Mouse (Mus musculus): ENCODE data around the gene Itpr1.

Itpr1 gene

DNA sequence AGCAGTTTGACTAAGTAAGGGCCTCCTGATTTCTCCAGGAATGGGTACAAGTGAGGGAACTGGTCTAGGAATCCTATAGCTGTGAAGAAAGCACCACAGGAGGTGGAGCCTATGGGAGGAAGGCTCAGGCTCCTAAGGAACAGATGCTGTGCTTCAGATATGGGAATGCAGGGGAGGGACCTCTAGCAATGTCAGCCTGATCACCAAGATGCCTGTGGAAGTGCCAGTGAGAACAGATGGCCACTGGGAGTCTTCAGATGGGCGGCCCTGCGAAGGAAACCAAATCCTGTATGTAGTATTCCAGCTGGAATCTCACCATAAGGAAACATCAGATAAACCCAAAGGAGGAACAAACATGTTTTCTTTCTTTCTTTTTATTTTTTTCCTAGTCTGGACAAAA, 108.8 kb downstream of the Itpr1 start:
- no peak for DNase-seq (ENCODE audit: low spot score in 2 of 2)

DNA sequence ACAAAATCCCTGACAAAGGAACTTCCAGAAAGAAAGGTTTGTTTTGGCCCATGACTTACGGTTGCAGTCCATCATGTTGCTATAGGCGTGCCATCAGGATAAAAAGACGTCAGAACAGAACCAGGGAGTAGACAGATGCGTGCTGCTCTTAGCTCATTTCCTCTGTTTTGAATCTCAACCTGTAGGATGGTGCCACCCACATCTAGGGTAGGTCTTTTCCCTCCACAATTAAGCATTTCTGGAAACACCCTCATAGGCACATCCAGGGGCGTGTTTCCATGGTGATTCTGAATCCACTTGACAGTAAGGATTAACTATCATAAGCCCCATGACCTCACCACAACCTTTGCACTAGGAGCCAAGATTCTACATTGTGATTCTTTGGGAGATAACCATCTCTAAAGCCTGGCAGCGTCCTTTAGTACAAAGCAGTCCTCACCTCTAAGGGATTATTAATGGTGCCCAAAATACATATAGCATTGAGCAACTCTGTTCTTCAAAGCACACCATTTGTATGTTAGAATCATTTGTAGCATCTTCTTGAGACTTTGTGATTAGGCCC, 111.6 kb downstream of the Itpr1 start:
- no peak for DNase-seq (ENCODE audit: low spot score in 2 of 2)

DNA sequence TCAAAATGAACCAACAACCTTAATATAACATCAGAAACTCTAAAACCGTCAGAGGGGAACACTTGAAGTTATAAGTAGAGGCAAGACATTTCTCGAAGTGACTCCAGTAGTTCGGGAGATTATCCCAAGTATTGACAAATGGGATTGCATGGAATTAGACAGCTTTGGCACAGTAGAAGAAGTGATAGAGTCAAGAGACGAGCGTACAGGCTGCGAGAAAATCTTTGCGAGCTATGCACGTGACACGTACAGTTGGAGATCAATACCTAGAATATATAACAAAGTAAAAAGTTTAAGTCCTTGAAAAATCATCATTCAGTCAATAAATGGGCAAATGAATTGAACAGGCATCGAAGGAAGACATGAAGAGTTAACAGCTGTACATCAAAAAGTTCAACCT, 112.5 kb downstream of the Itpr1 start:
- no peak for DNase-seq (ENCODE audit: low spot score in 2 of 2)

DNA sequence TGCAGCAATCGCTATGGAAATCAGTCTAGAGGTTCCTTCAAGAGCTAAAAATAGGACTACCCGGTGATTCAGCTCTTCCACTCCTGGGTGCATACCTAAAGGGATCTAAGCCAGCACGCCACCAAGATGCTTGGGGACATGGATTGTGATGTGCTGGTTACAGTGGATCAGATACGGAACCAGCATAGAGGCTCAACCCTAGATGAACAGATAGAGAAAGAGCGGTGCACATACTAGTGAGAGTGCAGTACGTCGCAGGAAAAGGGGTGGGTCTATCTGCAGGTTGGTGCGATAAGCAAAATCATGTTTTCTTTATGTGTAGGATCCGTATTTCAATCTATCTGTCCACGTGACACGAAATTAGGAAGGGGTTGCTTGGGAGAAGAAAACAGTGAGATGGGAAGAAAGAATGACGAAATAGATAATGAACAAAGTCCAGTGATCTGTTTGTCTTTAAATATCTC, 113.1 kb downstream of the Itpr1 start:
- no peak for DNase-seq (ENCODE audit: low spot score in 2 of 2)

GRCm38 (mm10) chr6:108326751-108327161, 113.9 kb downstream of the Itpr1 start:
- peak in 1 of 2 experiments; percentile 34 for DNase-seq (ENCODE audit: low spot score in 2 of 2)

DNA sequence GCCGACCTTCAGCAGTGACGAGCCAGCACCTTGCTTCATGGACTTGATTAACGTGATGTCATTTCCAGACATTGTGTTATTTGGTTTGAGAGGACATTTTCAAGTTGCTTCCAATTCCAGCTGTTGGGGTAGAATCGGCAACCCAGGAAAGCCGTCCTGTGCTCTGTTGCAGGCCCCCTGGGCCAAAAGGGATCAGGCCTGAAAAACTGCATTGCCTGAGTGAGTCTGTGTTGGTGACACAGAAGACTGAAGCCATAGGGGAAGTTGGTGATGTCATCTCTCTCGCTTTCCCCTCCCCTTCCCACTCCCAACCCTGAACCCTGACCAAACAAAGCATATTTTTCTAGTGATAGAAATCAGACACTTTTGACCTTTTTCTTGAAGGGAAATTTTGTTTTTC, 114.7 kb downstream of the Itpr1 start:
- no peak for DNase-seq (ENCODE audit: low spot score in 2 of 2)

- no peak for DNase-seq (ENCODE audit: low spot score in 2 of 2)
Observed at GRCm38 (mm10) chr6:108328296-108328695, 115.4 kb downstream of the Itpr1 start.

GRCm38 (mm10) chr6:108330461-108330860, 117.6 kb downstream of the Itpr1 start:
- DNase-seq (ENCODE audit: low spot score in 2 of 2): no peak

DNA sequence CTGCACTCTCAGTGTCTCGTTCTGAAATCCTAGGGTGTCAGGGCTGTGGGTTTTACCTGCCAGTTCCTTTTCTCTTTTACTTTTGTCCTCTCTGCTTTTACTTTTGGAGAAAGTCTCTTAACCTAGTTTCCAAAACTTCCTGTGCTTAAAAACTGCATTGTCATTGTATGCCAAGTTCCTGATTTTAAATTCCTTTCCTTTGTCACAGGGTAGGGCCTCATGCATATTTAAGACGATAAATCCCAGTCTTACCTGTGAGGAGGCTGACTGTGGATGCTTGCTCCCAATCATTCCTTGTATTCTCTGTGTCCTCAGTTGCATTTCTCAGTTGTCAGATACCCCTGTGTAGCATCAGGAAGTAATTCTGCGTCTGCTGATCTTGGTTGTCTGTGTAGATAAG, 118.4 kb downstream of the Itpr1 start:
- DNase-seq (ENCODE audit: low spot score in 2 of 2): no peak

- DNase-seq (ENCODE audit: low spot score in 2 of 2): no peak
Observed at GRCm38 (mm10) chr6:108334059-108334458, 121.2 kb downstream of the Itpr1 start.

GRCm38 (mm10) chr6:108335202-108335823, 122.4 kb downstream of the Itpr1 start:
- no peak for DNase-seq (ENCODE audit: low spot score in 2 of 2)

DNA sequence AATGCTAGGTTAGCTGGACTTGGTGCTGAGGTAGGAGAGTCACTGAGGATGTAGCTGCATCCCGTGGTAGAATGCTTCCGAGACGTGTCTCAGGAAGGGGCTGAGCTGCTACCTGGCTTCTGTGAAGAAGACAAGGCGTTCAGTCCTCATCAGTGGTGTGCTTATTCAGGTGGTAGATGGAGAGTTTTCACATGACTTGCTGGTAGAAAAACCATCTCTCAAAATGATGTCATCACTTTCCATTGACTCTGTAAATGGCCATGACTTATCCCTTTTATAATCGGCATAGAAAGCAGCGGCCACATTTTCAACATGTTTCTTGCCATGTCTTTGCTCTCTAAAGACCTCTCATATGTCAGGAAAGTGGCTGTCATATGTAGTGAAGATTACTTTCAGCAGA, 123.6 kb downstream of the Itpr1 start:
- DNase-seq (ENCODE audit: low spot score in 2 of 2): no peak

- no peak for DNase-seq (ENCODE audit: low spot score in 2 of 2)
Observed at GRCm38 (mm10) chr6:108337289-108337688, 124.4 kb downstream of the Itpr1 start.

DNA sequence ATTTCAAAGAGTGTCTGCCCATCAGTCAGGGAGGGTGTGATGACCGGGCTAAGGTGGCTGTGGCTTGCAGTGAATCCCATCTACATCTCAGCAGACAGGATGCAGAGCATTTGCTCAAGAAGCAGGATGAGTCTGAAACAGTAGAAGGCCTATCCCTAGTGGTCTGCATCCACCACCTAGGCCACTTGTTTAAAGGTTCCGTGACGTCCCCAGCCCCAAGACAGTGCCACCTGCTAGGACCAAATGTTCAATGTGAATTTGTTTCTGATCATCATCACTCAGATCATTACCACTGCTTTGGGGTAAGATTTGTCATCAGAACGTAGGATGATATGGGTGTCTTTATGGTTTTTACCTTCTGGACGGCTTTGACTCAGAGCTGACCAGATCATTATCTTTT, 125.5 kb downstream of the Itpr1 start:
- DNase-seq (ENCODE audit: low spot score in 2 of 2): no peak

GRCm38 (mm10) chr6:108342989-108343388, 130.1 kb downstream of the Itpr1 start:
- DNase-seq (ENCODE audit: low spot score in 2 of 2): no peak

DNA sequence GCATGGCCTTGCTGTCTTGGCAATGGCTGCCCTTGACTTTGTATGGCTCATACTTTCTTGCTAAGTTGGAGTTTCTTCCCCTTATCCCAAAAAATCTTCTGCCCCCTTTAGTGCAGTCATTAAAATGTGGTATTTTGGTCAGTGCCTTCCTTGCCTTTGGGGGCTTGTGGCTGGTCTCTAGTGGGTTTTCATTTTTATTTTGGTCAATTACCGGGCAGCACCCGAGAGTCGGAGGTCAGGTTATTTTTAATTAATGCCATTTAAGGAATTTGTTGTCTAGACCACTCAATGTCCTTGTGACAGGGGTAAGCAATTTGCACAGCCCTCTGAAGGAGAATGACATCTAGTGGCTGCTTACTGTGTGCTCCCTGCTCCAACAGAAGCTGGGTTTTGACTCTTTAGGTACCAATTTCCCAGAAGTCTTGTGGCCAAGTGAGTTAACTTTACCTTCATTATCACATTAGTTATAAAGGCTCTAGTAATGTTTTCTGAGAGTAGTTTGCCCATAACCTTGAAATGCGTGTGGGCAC, 130.9 kb downstream of the Itpr1 start:
- DNase-seq (ENCODE audit: low spot score in 2 of 2): no peak

DNA sequence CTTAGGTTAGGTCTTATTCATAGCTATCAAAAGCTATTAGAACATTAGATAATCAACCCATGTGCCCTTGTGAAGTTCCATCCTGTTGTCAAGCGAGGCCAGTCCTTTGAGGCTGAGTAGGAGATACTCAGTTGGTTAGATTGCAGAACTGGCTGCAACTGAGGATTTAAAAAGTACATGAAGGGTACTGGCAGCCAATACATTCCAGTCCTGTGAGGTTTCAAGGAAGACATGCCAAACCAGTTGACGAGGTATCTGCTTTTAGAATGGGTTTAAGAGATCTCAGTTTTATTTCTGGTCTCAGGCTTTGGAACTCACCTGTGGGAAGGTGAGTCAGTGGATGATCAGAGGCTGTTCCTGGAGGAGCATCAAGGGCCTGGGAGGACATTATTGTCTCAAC, 137.9 kb downstream of the Itpr1 start:
- DNase-seq (ENCODE audit: low spot score in 2 of 2): no peak

DNA sequence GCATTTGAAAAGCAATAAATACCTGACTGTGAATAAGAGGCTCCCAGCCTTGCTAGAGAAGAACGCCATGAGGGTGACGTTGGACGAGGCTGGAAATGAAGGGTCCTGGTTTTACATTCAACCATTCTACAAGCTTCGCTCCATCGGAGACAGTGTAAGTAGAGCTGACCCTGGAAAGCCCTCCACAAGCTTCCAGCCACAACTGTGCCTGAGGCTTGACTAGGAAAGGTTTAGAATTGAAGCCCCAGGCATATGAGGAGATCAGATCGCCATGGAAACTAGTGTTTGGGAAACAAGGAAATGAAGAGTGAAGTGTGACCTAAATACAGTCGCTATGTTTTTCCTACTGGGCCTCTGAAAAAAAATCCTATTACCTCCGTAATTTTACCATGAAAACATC, 139.1 kb downstream of the Itpr1 start:
- DNase-seq (ENCODE audit: low spot score in 2 of 2): no peak

GRCm38 (mm10) chr6:108367412-108367811, 154.5 kb downstream of the Itpr1 start:
- no peak for DNase-seq (ENCODE audit: low spot score in 2 of 2)

DNA sequence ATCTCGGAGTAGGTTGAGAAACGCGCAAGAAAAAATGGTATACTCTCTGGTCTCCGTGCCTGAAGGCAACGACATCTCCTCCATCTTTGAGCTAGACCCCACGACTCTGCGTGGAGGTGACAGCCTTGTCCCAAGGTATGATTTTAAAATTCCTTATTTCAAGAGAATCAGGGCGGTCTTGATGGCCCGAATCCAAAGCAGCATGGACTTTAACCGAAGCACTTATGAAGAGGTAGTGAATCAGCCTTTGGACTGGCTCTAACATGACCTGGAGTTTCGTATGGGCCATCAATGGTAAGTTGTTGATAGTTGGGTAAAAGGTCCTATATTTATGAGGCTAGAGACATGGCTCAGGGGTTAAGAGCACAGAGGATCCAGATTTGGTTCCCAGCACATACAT, 156.1 kb downstream of the Itpr1 start:
- no peak for DNase-seq (ENCODE audit: low spot score in 2 of 2)

- DNase-seq (ENCODE audit: low spot score in 2 of 2): no peak
Observed at GRCm38 (mm10) chr6:108371347-108371893, 158.5 kb downstream of the Itpr1 start.

- peak in 1 of 2 experiments; percentile 7 for DNase-seq (ENCODE audit: low spot score in 2 of 2)
Observed at GRCm38 (mm10) chr6:108374019-108374418, 161.1 kb downstream of the Itpr1 start.

DNA sequence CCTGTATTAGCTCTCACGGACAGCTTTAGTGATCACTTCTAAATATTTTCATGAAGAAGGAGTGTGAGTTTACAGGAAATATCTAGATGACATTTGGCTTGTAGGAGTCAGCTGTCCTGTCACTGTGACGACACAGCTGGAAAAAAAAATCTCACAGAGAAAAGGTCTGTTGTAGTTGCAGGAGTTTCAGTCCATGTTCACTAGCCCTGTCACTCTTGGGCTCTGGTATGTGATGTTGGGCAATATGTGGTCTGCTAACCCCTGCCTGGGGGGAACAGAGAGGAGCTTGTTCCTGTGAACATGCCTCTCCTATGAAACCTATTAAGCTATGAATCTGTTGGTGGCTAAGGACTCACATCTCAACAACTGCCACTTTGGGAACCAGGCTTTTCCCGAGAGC, 166.1 kb downstream of the Itpr1 start:
- no peak for DNase-seq (ENCODE audit: low spot score in 2 of 2)

Data from urinary bladder, adult 18-20 months (tissue).